Mouse (Mus musculus): ENCODE results near the gene Matn1. TPM values are rescaled to one million over a fixed set of nuclear protein-coding genes. Genes with fewer than 3 reads are reported as not detected.
A peak's percentile ranks its signal among the peaks of the same experiment; 100 is the strongest.

The Matn1 gene
- total and polyA plus RNA-seq, 2 experiments from 2014 or later: 0.20 TPM; not detected in 1

- ATAC-seq (ENCODE audit: low FRiP score) (no peak), DNase-seq (ENCODE audit: low spot score) (peak; percentile 30)
- 68% methylated on average over 5 of the region's 5 CpGs for WGBS
- no peaks in the 10 kb centered on the region for H3K9me3 ChIP-seq (ENCODE audit: low read length)
- no peak overlapping the region for H3K27ac ChIP-seq (ENCODE audit: low read depth, low read length)
- H3K9ac ChIP-seq (replicated peaks; ENCODE audit: low read length, poor library complexity, severe bottlenecking): no peak overlapping the region
- TF ChIP-seq CTCF (IDR thresholded peaks at IDR 0.05): no peak
- no peaks in the 10 kb centered on the region for H3K36me3 ChIP-seq (ENCODE audit: insufficient read depth, low read length)
- no peak overlapping the region for H3K4me3 ChIP-seq (ENCODE audit: low read depth, low read length)
- no peak overlapping the region for H3K4me2 ChIP-seq (ENCODE audit: low read depth, low read length, poor library complexity, severe bottlenecking)
- H3K27me3 ChIP-seq (ENCODE audit: insufficient read depth, low read length): no peaks in the 10 kb centered on the region
- no peaks in the 10 kb centered on the region for H3K4me1 ChIP-seq (ENCODE audit: insufficient read depth, low read length)
These were observed 55.8 kb downstream of the Matn1 start for GRCm38 (mm10) chr4:130999744-131000527.

DNA sequence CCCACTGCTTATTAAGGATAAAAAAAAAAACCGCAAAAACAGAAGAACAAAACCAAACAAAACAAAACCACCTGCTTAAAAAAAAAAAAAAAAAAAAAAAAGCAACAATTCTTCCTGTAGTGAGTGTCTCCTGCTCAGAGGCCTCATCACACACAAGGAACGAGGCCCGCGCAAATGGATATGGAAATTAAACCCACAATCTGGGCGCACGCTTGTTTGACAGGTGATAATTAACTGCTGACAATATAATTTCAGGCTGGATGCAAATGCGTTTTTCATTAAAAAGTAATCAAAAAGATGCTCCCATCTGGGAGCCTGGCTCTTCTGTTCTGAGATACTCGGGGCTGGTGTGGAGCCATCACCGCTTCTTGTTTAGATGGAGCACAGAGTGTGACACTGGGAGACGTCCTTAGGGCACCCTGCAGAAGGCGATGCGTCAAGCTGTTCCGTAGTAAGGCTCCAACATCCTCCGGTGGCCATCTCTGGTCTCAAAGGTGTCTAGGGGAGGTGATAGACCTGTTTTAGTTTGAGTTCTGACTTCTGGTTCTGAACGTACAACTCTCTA lies 56.5 kb downstream of the Matn1 start:
- TF ChIP-seq CTCF (IDR thresholded peaks at IDR 0.05): no peak
- Histone ChIP-seq H3K9ac (replicated peaks; ENCODE audit: low read length, poor library complexity, severe bottlenecking) (no peak overlapping the region), H3K27me3 (ENCODE audit: insufficient read depth, low read length) (no peaks in the 10 kb centered on the region), H3K4me2 (ENCODE audit: low read depth, low read length, poor library complexity, severe bottlenecking) (no peak overlapping the region), H3K36me3 (ENCODE audit: insufficient read depth, low read length) (no peaks in the 10 kb centered on the region), H3K4me3 (ENCODE audit: low read depth, low read length) (no peak overlapping the region), H3K9me3 (ENCODE audit: low read length) (no peaks in the 10 kb centered on the region), H3K4me1 (ENCODE audit: insufficient read depth, low read length) (no peaks in the 10 kb centered on the region), H3K27ac (ENCODE audit: low read depth, low read length) (no peak overlapping the region)
- ATAC-seq (ENCODE audit: low FRiP score): no peak
- WGBS: 65% methylated on average over 15 of the region's 15 CpGs
- peak; percentile 51 for DNase-seq (ENCODE audit: low spot score)

Other genes with a start within 250 kb of the Matn1 start
- 645 and 733 TPM in 2 replicates for gene Sdc3, start 151.8 kb upstream of the Matn1 start, total RNA-seq (2014; rRNA removed)
- 241 and 242 TPM in 2 replicates for gene Sdc3, start 151.8 kb upstream of the Matn1 start, polyA plus RNA-seq (2015; fragmentation: Nextera tagmentation; extraction: Ambion mirVana)
- gene Laptm5, start 31.3 kb upstream of the Matn1 start, total RNA-seq (2014; rRNA removed): 28.2 and 34.5 TPM in 2 replicates
- 32.8 and 36.2 TPM in 2 replicates for gene Laptm5, start 31.3 kb upstream of the Matn1 start, polyA plus RNA-seq (2015; fragmentation: Nextera tagmentation; extraction: Ambion mirVana)